Mouse (Mus musculus) embryonic facial prominence, embryonic 10.5 days (tissue): ENCODE results near the gene Sccpdh. TPM values are rescaled to one million over a fixed set of nuclear protein-coding genes. Genes with fewer than 3 reads are reported as not detected.
"Not testable (repeated sequence)": the region's sequence is repeated elsewhere in the genome, so short reads cannot be mapped to it uniquely, and the experiment has no call there.

Source experiments
- DNase-seq: peaks from one replicate; pipeline ENCODE4 v3.0.0-alpha.2; 2017; ENCODE audit warnings: low spot score
- H3K27ac ChIP-seq: fragments of 300-500 bp; sonication (generic); replicated peaks from 2 replicates; pipeline ENCODE4 v1.5.1; 2016; ENCODE audit warnings: mild to moderate bottlenecking
- H3K27me3 ChIP-seq: fragments of 300-500 bp; sonication (generic); replicated peaks from 2 replicates; pipeline ENCODE4 v1.6.1; 2016; ENCODE audit warnings: low read depth, mild to moderate bottlenecking; ENCODE audit not compliant: poor library complexity, severe bottlenecking
- H3K36me3 ChIP-seq: fragments of 300-500 bp; sonication (generic); replicated peaks from 2 replicates; pipeline ENCODE4 v1.6.1; 2016; ENCODE audit warnings: mild to moderate bottlenecking, moderate library complexity
- H3K4me1 ChIP-seq: fragments of 300-500 bp; sonication (generic); 2 replicates; pipeline ENCODE4 v1.6.1; 2016
- H3K4me3 ChIP-seq: fragments of 300-500 bp; sonication (generic); 2 replicates; pipeline ENCODE4 v1.5.1; 2016; ENCODE audit warnings: mild to moderate bottlenecking, moderate library complexity
- H3K9me3 ChIP-seq: fragments of 300-500 bp; sonication (generic); 2 replicates; pipeline ENCODE4 v1.6.1; 2016; ENCODE audit warnings: mild to moderate bottlenecking
- WGBS: fragments of 180-500 bp; shearing (Covaris S2); methylation state at CpG from one replicate; pipeline ENCODE4 v1.1.7; 2016; 5-methylcytosine and 5-hydroxymethylcytosine counted together
- polyA plus RNA-seq: library from polyadenylated mRNA; unstranded; fragments of >200 nt; fragmentation: Nextera tagmentation; extraction: Ambion mirVana; gene quantifications from 2 replicates; pipeline ENCODE4 v1.2.1, GENCODE M21; 2016

The Sccpdh gene
- polyA plus RNA-seq, 1 experiment from 2014 or later: 68.4 TPM

DNA sequence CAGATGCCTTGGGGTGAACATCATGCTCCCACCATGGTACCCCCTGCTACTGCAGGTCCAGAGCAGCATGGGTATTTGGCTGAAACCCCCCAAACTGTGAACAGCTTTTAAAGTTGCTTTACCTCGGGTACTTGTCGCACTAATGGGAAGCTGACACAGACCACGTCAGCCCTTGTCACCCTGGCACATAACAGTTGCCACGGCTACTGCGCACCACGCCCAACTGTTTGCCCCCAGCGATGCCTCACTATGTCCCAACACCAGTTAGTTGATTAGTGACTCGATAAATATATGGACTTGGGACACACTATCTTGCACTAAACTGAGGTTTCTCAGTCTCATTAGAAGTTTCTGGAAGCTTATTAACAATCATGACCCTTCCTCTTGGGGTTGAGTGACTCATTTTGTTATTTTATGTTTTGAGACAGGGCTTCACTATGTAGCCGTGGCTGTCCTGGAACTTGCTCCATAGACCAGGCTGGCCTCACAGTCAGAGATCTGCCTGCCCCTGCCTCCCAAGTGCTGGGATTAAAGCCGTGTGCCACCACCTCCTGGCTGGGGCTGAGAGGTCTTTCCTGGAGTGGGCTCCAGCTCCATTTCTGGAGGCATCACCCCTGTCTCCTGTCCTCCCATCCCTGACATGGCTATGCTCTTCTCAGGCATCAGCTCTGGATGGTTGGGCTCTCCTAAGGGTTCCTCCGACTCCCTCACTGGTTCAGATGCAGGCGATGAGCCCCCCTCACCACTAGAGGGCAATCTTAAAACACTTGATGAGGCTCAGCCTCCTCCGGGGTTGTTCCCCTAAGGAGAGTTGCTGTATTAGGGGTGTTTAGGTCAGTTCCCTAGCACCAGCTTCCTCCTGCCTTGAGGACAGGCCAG, 22.7 kb upstream of the Sccpdh start:
- Histone ChIP-seq H3K27me3 (no peaks in the 10 kb centered on the region), H3K4me3 (peak overlapping the region; percentile 41), H3K9me3 (no peaks in the 10 kb centered on the region), H3K36me3 (no peaks in the 10 kb centered on the region), H3K27ac (peak overlapping the region; percentile 31; the same call in 1 of the 2 replicates), H3K4me1 (peaks cover 10% of the 10 kb centered on the region)
- 64% methylated on average over 13 of the region's 13 CpGs for WGBS
- DNase-seq: peak; percentile 83

DNA sequence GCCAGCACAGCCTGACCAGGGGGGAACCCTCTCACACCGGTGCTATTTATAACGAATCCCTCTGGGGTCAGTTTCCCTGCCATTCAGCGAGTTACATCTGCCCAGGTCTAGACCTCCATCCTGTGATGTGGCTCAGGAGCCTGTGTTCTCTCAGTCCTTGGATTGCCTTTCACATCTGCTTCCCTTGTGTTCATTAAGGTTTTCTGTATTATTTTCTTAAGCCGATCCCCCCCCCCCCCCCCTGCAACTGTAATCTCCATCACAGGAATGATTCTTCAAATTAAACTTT, 22.1 kb upstream of the Sccpdh start:
- H3K27me3 ChIP-seq: no peaks in the 10 kb centered on the region
- H3K27ac ChIP-seq: peak overlapping the region; percentile 31; the same call in 1 of the 2 replicates
- peak overlapping the region; percentile 41 for H3K4me3 ChIP-seq
- 21% methylated on average over 4 of the region's 4 CpGs for WGBS
- peaks cover 10% of the 10 kb centered on the region for H3K4me1 ChIP-seq
- no peak for DNase-seq
- no peaks in the 10 kb centered on the region for H3K36me3 ChIP-seq
- H3K9me3 ChIP-seq: no peaks in the 10 kb centered on the region

- H3K27ac ChIP-seq, H3K9me3 ChIP-seq, H3K4me1 ChIP-seq, DNase-seq, H3K36me3 ChIP-seq, H3K27me3 ChIP-seq, H3K4me3 ChIP-seq: not testable (repeated sequence)
- 87% methylated on average over 5 of the region's 5 CpGs for WGBS
These were observed 19.3 kb upstream of the Sccpdh start for GRCm38 (mm10) chr1:179648678-179649077.

DNA sequence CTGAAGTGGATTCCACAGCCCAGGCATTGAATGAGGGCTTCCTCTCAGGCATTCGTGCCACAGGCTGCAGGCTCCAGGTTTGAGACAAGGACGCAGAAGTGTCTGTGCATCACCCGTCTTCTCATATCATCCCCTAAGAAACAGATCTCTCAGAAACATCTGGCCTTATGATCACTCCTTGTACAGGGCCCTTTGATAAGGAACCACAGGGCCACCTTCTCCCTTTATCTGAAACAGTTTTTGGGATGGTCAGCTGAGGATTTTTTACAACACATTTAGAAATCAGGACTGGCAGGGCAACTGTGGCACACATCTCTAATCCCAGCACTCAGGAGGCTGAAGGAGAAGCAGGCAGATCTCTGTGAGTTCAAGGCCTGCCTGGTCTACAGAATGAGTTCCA, 18.7 kb upstream of the Sccpdh start:
- no peaks in the 10 kb centered on the region for H3K27me3 ChIP-seq
- DNase-seq: no peak
- 77% methylated on average over 3 of the region's 3 CpGs for WGBS
- H3K36me3 ChIP-seq: no peaks in the 10 kb centered on the region
- no peak overlapping the region for H3K4me3 ChIP-seq
- H3K9me3 ChIP-seq: no peaks in the 10 kb centered on the region
- H3K4me1 ChIP-seq: peaks cover 10% of the 10 kb centered on the region
- no peak overlapping the region for H3K27ac ChIP-seq

DNA sequence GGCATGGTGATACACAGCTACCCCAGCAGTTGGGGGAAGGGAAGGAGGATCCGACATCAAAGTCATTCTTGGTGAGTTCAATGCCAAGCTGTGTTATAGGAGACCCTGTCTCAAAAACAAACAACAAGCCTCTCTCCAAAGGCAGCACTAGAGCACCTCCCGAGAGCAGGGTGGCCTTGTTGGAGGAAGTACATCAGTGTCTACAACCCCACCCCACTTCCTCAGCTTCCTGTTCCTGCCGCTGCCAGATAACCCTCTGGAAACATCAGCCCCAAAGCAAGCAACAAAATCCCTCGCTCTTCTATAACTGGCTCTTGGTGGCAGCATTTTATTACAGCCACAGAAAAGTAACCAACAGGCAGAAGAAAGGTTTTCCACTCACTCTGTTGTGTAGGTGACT, 17.7 kb upstream of the Sccpdh start:
- H3K36me3 ChIP-seq: no peaks in the 10 kb centered on the region
- H3K27ac ChIP-seq: no peak overlapping the region
- DNase-seq: no peak
- H3K9me3 ChIP-seq: no peaks in the 10 kb centered on the region
- peaks cover 10% of the 10 kb centered on the region for H3K4me1 ChIP-seq
- H3K4me3 ChIP-seq: no peak overlapping the region
- 81% methylated on average over 4 of the region's 4 CpGs for WGBS
- H3K27me3 ChIP-seq: no peaks in the 10 kb centered on the region

- H3K9me3 ChIP-seq: no peaks in the 10 kb centered on the region
- WGBS: 83% methylated on average over 5 of the region's 5 CpGs
- no peak for DNase-seq
- no peak overlapping the region for H3K4me3 ChIP-seq
- 0 out of 2 replicates have a peak, but pooled peaks cover 3% of the 10 kb centered on the region for H3K4me1 ChIP-seq
- H3K27me3 ChIP-seq: no peaks in the 10 kb centered on the region
- no peaks in the 10 kb centered on the region for H3K36me3 ChIP-seq
- H3K27ac ChIP-seq: no peak overlapping the region
These were observed 16.8 kb upstream of the Sccpdh start for GRCm38 (mm10) chr1:179651224-179651623.

DNA sequence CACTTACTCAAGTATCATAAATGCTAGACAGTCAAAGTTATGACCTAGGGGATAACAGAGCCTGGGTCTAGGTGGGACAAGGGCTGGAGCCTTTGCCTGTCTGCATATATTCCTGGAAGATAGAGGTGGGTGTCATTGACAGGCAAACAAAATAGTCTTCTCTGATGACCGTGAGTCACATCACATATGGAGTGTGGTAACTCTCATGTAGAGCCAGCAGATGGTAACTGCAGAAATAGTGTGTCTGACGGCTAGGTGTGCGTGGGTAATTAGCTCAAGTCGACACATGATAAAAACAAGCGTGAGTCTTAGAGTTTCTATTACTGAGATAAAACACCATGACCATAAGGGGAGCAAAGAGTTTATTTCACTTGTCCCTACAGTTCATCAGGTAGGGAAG, 4.9 kb upstream of the Sccpdh start:
- Histone ChIP-seq H3K36me3 (no peaks in the 10 kb centered on the region), H3K4me1 (peaks cover 8% of the 10 kb centered on the region), H3K4me3 (no peak overlapping the region), H3K9me3 (no peaks in the 10 kb centered on the region), H3K27me3 (no peaks in the 10 kb centered on the region), H3K27ac (no peak overlapping the region)
- no peak for DNase-seq
- WGBS: 94% methylated on average over 5 of the region's 5 CpGs

- H3K4me1 ChIP-seq: peaks cover 17% of the 10 kb centered on the region
- DNase-seq: no peak
- no peaks in the 10 kb centered on the region for H3K27me3 ChIP-seq
- no peaks in the 10 kb centered on the region for H3K36me3 ChIP-seq
- H3K9me3 ChIP-seq: no peaks in the 10 kb centered on the region
- no peak overlapping the region for H3K4me3 ChIP-seq
- no peak overlapping the region for H3K27ac ChIP-seq
- 66% methylated on average over 4 of the region's 4 CpGs for WGBS
These were observed 3.6 kb upstream of the Sccpdh start for GRCm38 (mm10) chr1:179664309-179664930.

- Histone ChIP-seq H3K4me1 (peaks cover 20% of the 10 kb centered on the region), H3K4me3 (peak overlapping the region; percentile 88; the same call in 1 of the 2 replicates), H3K27ac (0 out of 2 replicates have a peak overlapping the region, but pooled peaks have one; percentile 1), H3K36me3 (peaks cover 10% of the 10 kb centered on the region), H3K9me3 (no peaks in the 10 kb centered on the region), H3K27me3 (no peaks in the 10 kb centered on the region)
- 60% methylated on average over 2 of the region's 2 CpGs for WGBS
- no peak for DNase-seq
These were observed 1.0 kb upstream of the Sccpdh start for GRCm38 (mm10) chr1:179666971-179667370.

DNA sequence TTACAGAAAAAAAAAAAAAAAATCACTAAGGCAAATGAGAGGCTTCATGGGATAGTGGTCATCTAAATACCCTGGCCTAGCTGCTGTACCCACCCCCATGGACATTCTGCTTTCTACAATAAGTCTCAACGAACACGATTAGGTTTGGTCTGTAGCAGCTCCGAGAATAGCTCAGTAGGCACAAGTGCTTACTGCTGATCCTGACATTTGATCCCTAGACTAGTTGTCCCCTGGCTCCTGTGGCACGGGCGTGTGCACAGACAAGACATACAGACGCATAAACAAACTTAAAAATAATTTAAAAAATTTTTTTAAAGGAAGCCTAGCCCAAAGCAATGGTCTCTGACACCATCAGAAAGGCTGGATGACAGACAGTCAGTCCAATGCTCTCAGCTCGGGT, 560 bp upstream of the Sccpdh start:
- no peaks in the 10 kb centered on the region for H3K9me3 ChIP-seq
- peak overlapping the region; percentile 92 for H3K27ac ChIP-seq
- H3K4me3 ChIP-seq: peak overlapping the region; percentile 88
- no peaks in the 10 kb centered on the region for H3K27me3 ChIP-seq
- peaks cover 20% of the 10 kb centered on the region for H3K4me1 ChIP-seq
- DNase-seq: no peak
- peaks cover 15% of the 10 kb centered on the region for H3K36me3 ChIP-seq
- under 1% methylated on average over 7 of the region's 7 CpGs for WGBS

DNA sequence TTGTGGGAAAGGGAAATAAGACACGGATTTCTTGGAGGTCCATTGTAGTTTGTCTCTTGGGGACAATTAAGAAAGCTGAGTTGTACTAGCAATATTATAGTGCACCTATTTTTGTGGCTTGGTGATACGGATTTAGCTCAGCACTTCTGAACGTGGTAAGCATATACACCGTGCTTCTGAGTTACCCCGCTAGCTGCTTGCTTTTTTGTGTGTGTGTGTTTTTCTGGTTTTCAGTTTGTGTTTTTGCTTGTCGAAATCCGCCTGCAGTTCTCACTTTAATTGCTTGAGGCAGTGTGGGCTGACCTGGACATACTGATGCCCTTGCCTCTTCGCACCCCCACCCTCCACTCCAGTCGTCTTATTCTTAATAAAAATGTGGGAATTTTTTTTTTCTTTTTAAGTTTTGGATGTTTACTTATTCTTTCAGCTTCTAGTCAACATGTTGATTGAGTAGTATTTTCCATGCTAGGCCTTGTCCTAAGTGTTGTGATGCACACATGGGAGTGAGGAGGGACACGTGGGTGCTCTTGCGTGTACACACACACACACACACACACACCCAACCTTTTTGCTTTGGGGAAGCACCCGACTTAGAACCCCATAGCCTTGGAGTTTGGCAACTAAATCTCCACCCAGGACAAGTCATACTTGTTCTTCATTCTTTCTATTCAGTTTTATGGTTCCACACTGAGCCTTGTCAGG, 977 bp downstream of the Sccpdh start:
- peaks cover 31% of the 10 kb centered on the region for H3K36me3 ChIP-seq
- peak overlapping the region; percentile 88 for H3K4me3 ChIP-seq
- H3K9me3 ChIP-seq: no peaks in the 10 kb centered on the region
- H3K27ac ChIP-seq: peak overlapping the region; percentile 92
- peaks cover 20% of the 10 kb centered on the region for H3K4me1 ChIP-seq
- 26% methylated on average over 12 of the region's 12 CpGs for WGBS
- no peaks in the 10 kb centered on the region for H3K27me3 ChIP-seq
- no peak for DNase-seq

DNA sequence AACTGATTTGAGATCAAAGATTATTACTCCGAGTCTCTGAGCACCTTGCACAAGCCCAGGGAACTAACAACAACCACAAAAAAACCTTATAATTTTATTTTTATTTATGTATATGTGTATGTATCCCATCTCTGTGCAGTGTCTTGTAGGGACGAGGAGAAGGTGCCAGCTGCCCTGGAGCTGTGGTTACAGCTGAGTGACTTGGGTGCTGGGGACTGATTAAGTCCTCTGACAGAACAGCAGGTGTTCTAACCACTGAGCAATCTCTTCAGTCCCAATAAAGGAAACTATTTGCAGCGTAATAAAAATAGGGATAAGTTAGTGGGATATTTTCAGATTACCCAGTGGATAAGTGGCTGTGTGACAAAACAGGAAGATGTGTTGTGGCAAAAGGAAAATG, 6.3 kb downstream of the Sccpdh start:
- no peak for DNase-seq
- Histone ChIP-seq H3K27me3 (no peaks in the 10 kb centered on the region), H3K4me3 (no peak overlapping the region), H3K9me3 (no peaks in the 10 kb centered on the region), H3K27ac (no peak overlapping the region), H3K4me1 (peaks cover 4% of the 10 kb centered on the region), H3K36me3 (peaks cover 74% of the 10 kb centered on the region)
- 88% methylated on average over 3 of the region's 3 CpGs for WGBS
